Mouse (Mus musculus): ENCODE results near the gene Atxn7l2.

Gene Atxn7l2

DNA sequence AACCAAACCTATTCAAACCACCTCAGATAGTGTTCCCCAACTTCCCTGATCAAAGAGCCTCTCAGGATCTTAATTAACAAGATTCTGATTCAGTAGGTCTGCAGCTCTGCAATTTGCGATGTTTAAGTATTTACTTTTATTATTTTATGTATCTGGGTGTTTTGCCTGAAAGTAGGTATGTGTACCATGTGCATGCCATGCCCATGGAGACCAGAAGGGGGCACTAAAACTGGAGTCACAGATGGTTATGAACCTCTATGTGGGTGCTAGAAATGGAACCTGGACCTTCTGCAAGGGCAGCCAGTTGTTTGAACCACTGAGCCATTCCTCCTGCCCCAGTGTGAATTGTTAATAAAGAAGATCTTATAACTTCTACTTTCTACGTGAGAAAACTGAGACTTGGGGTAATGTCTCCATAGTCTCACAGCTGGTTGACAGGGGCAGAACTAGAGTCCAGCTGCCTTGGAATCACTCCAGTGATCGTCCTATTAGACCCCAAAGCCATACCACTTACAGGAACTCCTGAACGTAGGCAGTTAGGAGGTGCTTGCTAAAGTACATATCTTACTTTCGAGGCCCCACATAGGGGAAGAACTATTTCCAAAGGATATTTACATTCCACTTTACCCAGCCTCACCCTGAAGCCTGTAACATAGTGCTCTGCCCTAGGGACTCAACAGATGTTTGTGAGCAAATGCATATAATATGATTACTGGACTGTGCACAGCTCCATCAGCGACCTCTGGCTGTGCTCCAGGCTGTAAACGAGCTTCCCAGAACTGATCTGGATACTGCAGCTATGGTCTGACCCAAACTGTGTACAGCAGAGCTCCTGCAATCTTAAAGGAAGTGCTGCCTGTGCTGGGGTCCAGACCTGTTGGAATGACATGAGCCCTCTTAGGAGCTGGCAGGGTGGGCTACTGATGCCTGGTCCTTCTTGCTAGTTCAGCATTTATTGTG lies 31.7 kb downstream of the Atxn7l2 start:
- DNase-seq (ENCODE audit: low read depth, low spot score): no peak

- peak; percentile 89 for DNase-seq (ENCODE audit: low read depth, low spot score)
Observed at GRCm38 (mm10) chr3:108174672-108175531, 35.8 kb downstream of the Atxn7l2 start.

- no peak for DNase-seq (ENCODE audit: low read depth, low spot score)
Observed at GRCm38 (mm10) chr3:108169199-108169598, 41.5 kb downstream of the Atxn7l2 start.

GRCm38 (mm10) chr3:108167499-108167898 lies 43.2 kb downstream of the Atxn7l2 start:
- no peak for DNase-seq (ENCODE audit: low read depth, low spot score)

GRCm38 (mm10) chr3:108166486-108167211 lies 44.1 kb downstream of the Atxn7l2 start:
- DNase-seq (ENCODE audit: low read depth, low spot score): no peak

DNA sequence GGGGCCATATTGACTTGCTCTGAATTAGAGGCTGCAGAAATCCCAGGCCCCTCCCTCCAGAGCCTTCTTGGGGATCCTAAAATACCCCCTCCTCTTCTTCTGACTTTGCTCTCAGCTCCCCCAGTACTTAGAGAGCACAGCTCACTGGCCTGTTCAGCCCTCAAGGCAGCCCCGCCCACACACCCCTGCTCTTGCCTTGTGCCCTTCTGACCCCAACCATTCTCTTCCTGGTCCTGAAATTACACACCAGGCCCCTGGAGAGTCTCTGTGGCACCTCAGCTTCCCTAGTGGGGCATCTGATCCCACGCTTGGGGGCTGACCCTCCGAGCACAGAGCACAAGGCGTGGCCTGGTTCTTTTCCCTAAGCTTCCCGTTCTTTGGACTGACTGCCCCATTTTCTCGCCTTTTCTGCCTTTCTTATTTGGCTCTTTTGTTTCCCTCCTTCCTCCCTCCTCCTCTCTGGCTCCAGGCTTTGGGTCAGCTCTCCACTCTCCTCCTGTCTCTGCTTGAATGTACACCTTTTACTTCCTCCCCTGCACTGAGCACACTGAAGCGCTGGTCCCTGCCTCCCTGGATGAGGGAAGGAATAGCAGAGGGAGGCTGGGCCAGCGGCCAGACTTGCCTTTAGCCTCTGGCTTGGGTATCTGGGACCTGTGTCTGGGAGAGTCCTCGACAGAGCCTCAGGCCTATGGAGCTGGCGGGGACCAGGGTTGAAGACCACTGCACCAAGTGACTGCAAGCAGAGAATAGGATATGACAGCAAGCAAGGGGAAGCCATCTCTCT lies 45.0 kb downstream of the Atxn7l2 start:
- no peak for DNase-seq (ENCODE audit: low read depth, low spot score)

GRCm38 (mm10) chr3:108164807-108165206 lies 45.9 kb downstream of the Atxn7l2 start:
- no peak for DNase-seq (ENCODE audit: low read depth, low spot score)

GRCm38 (mm10) chr3:108164091-108164490 lies 46.6 kb downstream of the Atxn7l2 start:
- no peak for DNase-seq (ENCODE audit: low read depth, low spot score)

DNA sequence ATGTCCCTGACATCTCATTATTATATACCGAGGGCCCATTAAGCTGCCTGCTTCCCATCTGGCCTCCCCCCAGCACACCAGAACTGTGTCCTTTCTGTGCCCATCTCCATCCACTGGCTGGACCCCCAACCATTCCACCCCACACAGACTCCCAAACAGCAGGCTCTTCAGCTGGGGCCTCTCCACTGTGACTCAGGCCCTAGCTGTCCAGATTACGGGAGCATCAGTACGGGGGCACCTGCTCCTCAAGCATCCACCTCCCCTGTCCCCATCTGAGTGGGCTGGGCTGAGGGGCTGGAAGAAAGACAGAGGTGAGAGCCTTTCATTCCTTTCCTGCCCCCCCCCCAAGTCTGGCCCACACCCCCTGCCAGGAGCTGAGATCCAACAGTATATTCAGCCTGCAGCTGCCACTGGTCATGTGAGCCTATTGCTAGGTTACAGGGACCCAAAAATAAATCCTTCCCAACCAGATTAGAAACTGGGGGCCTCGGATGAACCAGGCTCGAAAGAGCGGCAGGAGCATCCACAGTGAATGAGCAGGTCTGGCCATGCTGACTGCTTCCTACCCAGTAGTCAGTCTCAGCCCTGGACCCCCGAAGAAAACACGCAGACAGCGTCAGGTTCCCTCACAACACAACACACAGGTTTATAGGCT lies 52.2 kb downstream of the Atxn7l2 start:
- DNase-seq (ENCODE audit: low read depth, low spot score): peak; percentile 92

DNA sequence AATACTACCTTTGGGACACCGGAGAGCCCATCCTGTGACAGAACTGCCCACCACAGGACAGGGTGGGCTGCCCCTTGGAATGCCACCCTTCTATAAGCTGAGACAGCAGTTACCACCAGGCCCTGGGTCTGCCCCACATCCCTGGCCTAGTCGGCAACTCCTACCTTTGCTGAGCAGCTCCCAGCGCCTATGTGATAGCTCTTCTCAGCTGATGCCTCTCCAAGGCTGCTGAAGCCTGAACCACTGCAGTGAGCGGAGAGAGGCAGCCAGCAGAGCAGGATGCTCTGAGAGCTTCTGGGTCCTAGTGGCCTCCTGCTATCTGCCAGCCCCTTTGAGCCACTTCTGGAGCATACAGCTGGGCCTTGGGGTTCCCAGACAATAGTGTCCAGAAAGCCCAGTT lies 56.1 kb downstream of the Atxn7l2 start, which contains the start of gene Gpr61:
Gene Gpr61 (minus strand): TSS at position 227 of the 400 bp plus-strand sequence.
- DNase-seq (ENCODE audit: low read depth, low spot score): peak; percentile 85

- no peak for DNase-seq (ENCODE audit: low read depth, low spot score)
Observed at GRCm38 (mm10) chr3:108152290-108152689, 58.4 kb downstream of the Atxn7l2 start.

All from telencephalon, adult 2 months (tissue).